Mouse (Mus musculus) kidney, embryonic 15.5 days (tissue): Measurements from ENCODE around the gene Ndst2. TPM values are rescaled to one million over a fixed set of nuclear protein-coding genes. Genes with fewer than 3 reads are reported as not detected.

ENCODE experiments used
- ATAC-seq: fragments of 200-750 bp; cut with Nextera tagmentation; replicated peaks from 2 replicates; pipeline ENCODE4 v1.8.0; 2017; ENCODE audit warnings: moderate TSS enrichment; ENCODE audit not compliant: low FRiP score
- H3K27ac ChIP-seq: fragments of 300-500 bp; sonication (generic); 2 replicates; pipeline ENCODE4 v1.5.1; 2015; ENCODE audit warnings: mild to moderate bottlenecking, inconsistent platforms
- H3K27me3 ChIP-seq: fragments of 300-500 bp; sonication (generic); 2 replicates; pipeline ENCODE4 v1.6.1; 2015; ENCODE audit warnings: inconsistent platforms
- H3K36me3 ChIP-seq: fragments of 300-500 bp; sonication (generic); 2 replicates; pipeline ENCODE4 v1.6.1; 2015; ENCODE audit warnings: inconsistent platforms
- H3K4me1 ChIP-seq: fragments of 300-500 bp; sonication (generic); 2 replicates; pipeline ENCODE4 v1.6.1; 2015; ENCODE audit warnings: inconsistent platforms
- H3K4me2 ChIP-seq: fragments of 300-500 bp; sonication (generic); 2 replicates; pipeline ENCODE4 v1.6.1; 2015; ENCODE audit warnings: moderate library complexity, mild to moderate bottlenecking, inconsistent platforms
- H3K4me3 ChIP-seq: fragments of 300-500 bp; sonication (generic); replicated peaks from 2 replicates; pipeline ENCODE4 v1.5.1; 2015; ENCODE audit warnings: mild to moderate bottlenecking, inconsistent platforms
- H3K9ac ChIP-seq: fragments of 300-500 bp; sonication (generic); 2 replicates; pipeline ENCODE4 v1.6.1; 2015; ENCODE audit warnings: mild to moderate bottlenecking, inconsistent platforms
- H3K9me3 ChIP-seq: fragments of 300-500 bp; sonication (generic); replicated peaks from 2 replicates; pipeline ENCODE4 v1.6.1; 2016; ENCODE audit warnings: inconsistent platforms
- WGBS: fragments of 180-500 bp; shearing (Covaris S2); methylation state at CpG from one replicate; pipeline ENCODE4 v1.1.7; 2015; ENCODE audit warnings: mixed read lengths; 5-methylcytosine and 5-hydroxymethylcytosine counted together
- polyA plus RNA-seq: library from polyadenylated mRNA; unstranded; fragments of >200 nt; fragmentation: Nextera tagmentation; extraction: Ambion mirVana; gene quantifications from 2 replicates; pipeline ENCODE4 v1.2.1, GENCODE M21; 2015

The Ndst2 gene
- polyA plus RNA-seq, result 27.3 and 31.6 TPM in 2 replicates

- peak; percentile 99 for ATAC-seq
Measured at GRCm38 (mm10) chr14:20733952-20734774, at the start of gene Ndst2. Gene Ndst2 (minus strand): TSS chr14:20734562.

DNA sequence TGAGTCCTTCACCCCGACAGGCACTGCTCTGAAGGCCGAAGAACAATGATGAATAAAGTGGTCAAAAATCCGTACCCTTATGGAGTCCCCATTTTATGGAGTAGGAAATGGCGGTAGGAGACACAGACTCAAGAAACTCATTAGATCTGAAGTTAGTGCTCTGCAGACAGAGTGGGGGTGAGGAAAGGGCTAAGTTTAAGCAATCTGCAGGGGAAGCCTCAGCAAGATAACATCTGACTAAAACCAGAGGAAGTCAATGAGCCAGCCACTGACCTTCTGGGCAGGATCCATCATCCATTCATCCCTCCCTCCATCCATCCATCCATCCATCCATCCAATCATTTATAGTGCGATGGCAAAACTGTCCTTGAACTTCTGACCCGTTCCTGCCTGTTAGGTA is 49.2 kb upstream of the Ndst2 start:
- Histone ChIP-seq H3K4me1 (peaks cover 37% of the 10 kb centered on the region), H3K36me3 (peaks cover 91% of the 10 kb centered on the region), H3K4me2 (no peak overlapping the region), H3K27ac (no peak overlapping the region), H3K27me3 (no peaks in the 10 kb centered on the region), H3K9ac (no peak overlapping the region), H3K4me3 (no peak overlapping the region), H3K9me3 (no peaks in the 10 kb centered on the region)
- ATAC-seq, result no peak
- WGBS, result 93% methylated on average over 6 of the region's 6 CpGs

More at GRCm38 (mm10) chr14:20733952-20734774, at the start of gene Ndst2:
- Histone ChIP-seq H3K4me3 (peak within 1 kb of the TSS; percentile 89), H3K36me3 (peaks cover 75% of the 10 kb centered on the region), H3K27me3 (no peaks in the 10 kb centered on the region), H3K9ac (peak within 1 kb of the TSS; percentile 73), H3K9me3 (no peaks in the 10 kb centered on the region), H3K4me1 (peaks cover 36% of the 10 kb centered on the region), H3K4me2 (peak within 1 kb of the TSS; percentile 73), H3K27ac (peak within 1 kb of the TSS; percentile 94)
- under 1% methylated on average over 80 of the region's 81 CpGs for WGBS

DNA sequence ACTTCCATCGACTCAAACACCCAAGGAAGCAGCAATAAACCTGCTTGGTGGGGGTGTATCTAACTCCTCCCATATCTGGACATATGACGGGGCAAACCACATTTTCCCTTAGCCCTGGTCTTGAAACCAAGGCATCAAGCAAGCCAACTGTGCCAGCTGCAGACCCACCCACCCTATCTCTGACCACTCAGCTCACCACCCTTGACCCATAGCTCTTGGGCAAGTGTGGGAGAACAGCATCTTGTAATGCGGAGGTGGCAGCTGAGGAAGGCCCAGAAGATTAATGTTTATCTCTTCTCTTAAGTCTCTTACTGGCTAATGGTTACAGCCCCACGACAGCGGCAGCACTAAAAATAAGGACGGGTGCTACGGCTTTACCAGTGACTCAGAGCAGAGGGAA is 48.5 kb upstream of the Ndst2 start:
- 78% methylated on average over 7 of the region's 7 CpGs for WGBS
- no peak overlapping the region for H3K27ac ChIP-seq
- no peak for ATAC-seq
- peaks cover 35% of the 10 kb centered on the region for H3K4me1 ChIP-seq
- peaks cover 91% of the 10 kb centered on the region for H3K36me3 ChIP-seq
- H3K4me3 ChIP-seq, result no peak overlapping the region
- H3K9me3 ChIP-seq, result no peaks in the 10 kb centered on the region
- H3K27me3 ChIP-seq, result no peaks in the 10 kb centered on the region
- no peak overlapping the region for H3K4me2 ChIP-seq
- H3K9ac ChIP-seq, result no peak overlapping the region

DNA sequence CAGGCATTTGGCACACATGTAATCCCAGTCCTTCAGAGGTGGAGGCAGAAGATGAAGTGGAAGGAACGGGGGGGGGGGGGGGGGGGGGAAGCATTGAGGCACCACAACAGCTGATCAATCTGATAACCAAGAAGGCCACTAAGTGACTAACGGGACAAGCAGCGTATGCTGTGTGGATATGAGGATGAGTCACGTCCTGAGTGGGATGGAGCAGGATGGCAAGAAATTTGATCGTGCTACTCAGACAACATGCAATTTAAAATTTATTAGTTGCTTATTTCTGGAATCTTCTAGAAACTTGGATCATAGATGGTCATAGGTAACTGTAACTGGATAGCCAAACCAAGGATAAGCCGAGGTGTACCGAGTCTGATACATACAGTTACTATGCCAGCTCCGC is 45.9 kb upstream of the Ndst2 start:
- ATAC-seq, result no peak
- Histone ChIP-seq H3K27ac (no peak overlapping the region), H3K4me2 (no peak overlapping the region), H3K4me1 (peaks cover 23% of the 10 kb centered on the region), H3K9me3 (no peaks in the 10 kb centered on the region), H3K27me3 (no peaks in the 10 kb centered on the region), H3K36me3 (peaks cover 85% of the 10 kb centered on the region), H3K4me3 (no peak overlapping the region), H3K9ac (no peak overlapping the region)
- WGBS, result 88% methylated on average over 8 of the region's 8 CpGs

DNA sequence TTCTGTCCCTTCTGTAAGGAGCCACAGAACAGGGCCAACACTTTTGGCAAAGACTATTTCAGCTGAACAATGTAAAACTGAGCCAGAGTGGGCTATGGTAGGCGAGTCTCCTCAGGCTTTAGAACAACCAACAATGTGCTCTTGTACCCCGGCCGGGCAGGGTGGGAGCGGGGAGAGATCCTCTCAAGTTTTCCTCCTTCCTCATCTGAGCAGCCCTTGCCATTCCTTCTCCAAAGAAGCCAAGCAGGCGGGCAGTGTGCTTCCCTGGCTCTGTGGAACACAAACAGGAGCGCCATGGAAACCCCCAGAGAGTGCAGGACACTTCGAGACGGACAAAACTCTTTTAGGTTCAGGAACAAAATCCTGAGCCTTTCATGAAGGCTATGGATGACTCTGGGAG is 44.1 kb upstream of the Ndst2 start:
- 91% methylated on average over 8 of the region's 8 CpGs for WGBS
- Histone ChIP-seq H3K4me1 (peaks cover 29% of the 10 kb centered on the region), H3K27me3 (no peaks in the 10 kb centered on the region), H3K9me3 (no peaks in the 10 kb centered on the region), H3K4me2 (no peak overlapping the region), H3K4me3 (no peak overlapping the region), H3K27ac (no peak overlapping the region), H3K36me3 (peaks cover 70% of the 10 kb centered on the region), H3K9ac (no peak overlapping the region)
- ATAC-seq, result no peak

DNA sequence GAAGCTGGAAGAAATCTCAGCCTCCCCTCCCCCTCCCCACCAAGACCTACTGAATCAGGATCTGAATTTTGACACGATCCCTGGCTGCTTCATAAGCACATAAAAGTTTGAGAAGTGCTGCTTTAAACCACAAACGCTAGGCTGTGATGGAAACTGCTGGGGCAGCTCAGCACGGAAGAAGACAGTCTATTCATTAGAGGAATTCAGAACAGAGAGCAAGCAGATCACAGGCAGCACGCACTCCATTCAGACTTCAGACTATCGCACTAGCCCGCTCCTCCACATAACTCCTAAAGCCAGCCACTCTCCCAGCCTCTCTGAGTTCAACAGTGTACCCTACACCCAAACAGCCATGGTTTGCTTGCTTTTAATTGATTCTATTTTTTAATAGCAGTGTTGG is 41.3 kb upstream of the Ndst2 start:
- no peak overlapping the region for H3K4me3 ChIP-seq
- H3K27ac ChIP-seq, result peak overlapping the region; percentile 37
- no peak overlapping the region for H3K4me2 ChIP-seq
- H3K4me1 ChIP-seq, result peaks cover 40% of the 10 kb centered on the region
- no peaks in the 10 kb centered on the region for H3K9me3 ChIP-seq
- ATAC-seq, result no peak
- H3K36me3 ChIP-seq, result peaks cover 49% of the 10 kb centered on the region
- H3K9ac ChIP-seq, result no peak overlapping the region
- no peaks in the 10 kb centered on the region for H3K27me3 ChIP-seq
- 36% methylated on average over 6 of the region's 6 CpGs for WGBS

GRCm38 (mm10) chr14:20773410-20773809 is 39.0 kb upstream of the Ndst2 start:
- no peaks in the 10 kb centered on the region for H3K27me3 ChIP-seq
- H3K9ac ChIP-seq, result no peak overlapping the region
- H3K4me3 ChIP-seq, result no peak overlapping the region
- peaks cover 40% of the 10 kb centered on the region for H3K4me1 ChIP-seq
- no peak for ATAC-seq
- WGBS, result 55% methylated on average over 3 of the region's 3 CpGs
- 0 out of 2 replicates have a peak overlapping the region, but pooled peaks have one; percentile 2 for H3K27ac ChIP-seq
- peaks cover 49% of the 10 kb centered on the region for H3K36me3 ChIP-seq
- no peaks in the 10 kb centered on the region for H3K9me3 ChIP-seq
- no peak overlapping the region for H3K4me2 ChIP-seq

- H3K4me3 ChIP-seq, result no peak overlapping the region
- no peaks in the 10 kb centered on the region for H3K27me3 ChIP-seq
- H3K27ac ChIP-seq, result 0 out of 2 replicates have a peak overlapping the region, but pooled peaks have one; percentile 2
- peaks cover 49% of the 10 kb centered on the region for H3K36me3 ChIP-seq
- 68% methylated on average over 6 of the region's 6 CpGs for WGBS
- peaks cover 40% of the 10 kb centered on the region for H3K4me1 ChIP-seq
- no peaks in the 10 kb centered on the region for H3K9me3 ChIP-seq
- no peak overlapping the region for H3K9ac ChIP-seq
- no peak overlapping the region for H3K4me2 ChIP-seq
- no peak for ATAC-seq
Measured at GRCm38 (mm10) chr14:20772808-20773207, 38.4 kb upstream of the Ndst2 start.

- Histone ChIP-seq H3K27ac (no peak overlapping the region), H3K9me3 (no peaks in the 10 kb centered on the region), H3K4me2 (no peak overlapping the region), H3K36me3 (peaks cover 46% of the 10 kb centered on the region), H3K9ac (no peak overlapping the region), H3K4me3 (no peak overlapping the region), H3K4me1 (peaks cover 40% of the 10 kb centered on the region), H3K27me3 (no peaks in the 10 kb centered on the region)
- ATAC-seq, result no peak
- 89% methylated on average over 3 of the region's 3 CpGs for WGBS
Measured at GRCm38 (mm10) chr14:20771941-20772340, 37.6 kb upstream of the Ndst2 start.

DNA sequence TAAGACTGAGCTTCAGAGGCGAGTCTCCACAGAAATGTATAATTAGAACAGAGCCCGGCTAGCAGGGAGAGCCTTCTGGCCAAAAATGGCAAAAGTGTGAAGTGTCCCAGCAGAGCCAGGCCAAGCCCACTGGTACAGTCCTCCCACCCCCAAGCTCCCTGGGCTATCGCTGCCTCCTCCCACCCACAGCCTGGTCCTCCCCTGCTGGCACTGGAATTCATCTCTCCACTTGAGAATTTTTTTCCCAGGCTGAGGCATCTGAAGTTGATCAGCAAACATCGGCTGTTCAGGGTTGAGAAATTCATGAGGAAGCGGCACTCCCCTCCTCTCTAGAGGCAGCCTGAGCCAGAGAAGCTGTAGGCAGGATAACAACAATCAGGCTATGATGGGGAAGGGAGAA is 34.2 kb upstream of the Ndst2 start:
- Histone ChIP-seq H3K27me3 (no peaks in the 10 kb centered on the region), H3K4me2 (no peak overlapping the region), H3K4me1 (peaks cover 12% of the 10 kb centered on the region; the same call in 1 of the 2 replicates), H3K9me3 (no peaks in the 10 kb centered on the region), H3K9ac (no peak overlapping the region), H3K4me3 (no peak overlapping the region), H3K27ac (no peak overlapping the region), H3K36me3 (peaks cover 63% of the 10 kb centered on the region)
- 82% methylated on average over 5 of the region's 5 CpGs for WGBS
- no peak for ATAC-seq

GRCm38 (mm10) chr14:20767936-20768335 is 33.6 kb upstream of the Ndst2 start:
- H3K9me3 ChIP-seq, result no peaks in the 10 kb centered on the region
- no peak overlapping the region for H3K4me3 ChIP-seq
- no peak overlapping the region for H3K9ac ChIP-seq
- no peak overlapping the region for H3K27ac ChIP-seq
- H3K36me3 ChIP-seq, result peaks cover 69% of the 10 kb centered on the region
- ATAC-seq, result no peak
- 94% methylated on average over 7 of the region's 7 CpGs for WGBS
- H3K4me1 ChIP-seq, result peaks cover 5% of the 10 kb centered on the region; the same call in 1 of the 2 replicates
- no peaks in the 10 kb centered on the region for H3K27me3 ChIP-seq
- H3K4me2 ChIP-seq, result no peak overlapping the region

- 32% methylated on average over 12 of the region's 12 CpGs for WGBS
- no peaks in the 10 kb centered on the region for H3K27me3 ChIP-seq
- no peak overlapping the region for H3K4me3 ChIP-seq
- no peak overlapping the region for H3K4me2 ChIP-seq
- H3K9ac ChIP-seq, result 0 out of 2 replicates have a peak overlapping the region, but pooled peaks have one; percentile 10
- H3K36me3 ChIP-seq, result peaks cover 85% of the 10 kb centered on the region
- peak overlapping the region; percentile 46; the same call in 1 of the 2 replicates for H3K27ac ChIP-seq
- no peaks in the 10 kb centered on the region for H3K9me3 ChIP-seq
- no peaks in the 10 kb centered on the region; the same call in 1 of the 2 replicates for H3K4me1 ChIP-seq
- ATAC-seq, result 0 out of 2 replicates have a peak, but pooled peaks have one; percentile 52
Measured at GRCm38 (mm10) chr14:20765642-20766258, 31.4 kb upstream of the Ndst2 start.
